Mouse (Mus musculus): Measurements from ENCODE around the gene Mchr1. TPM values are rescaled to one million over a fixed set of nuclear protein-coding genes. Genes with fewer than 3 reads are reported as not detected.

Mchr1 gene
- polyA plus RNA-seq, 1 experiment from 2014 or later: 1.2 TPM

- Histone ChIP-seq H3K4me3 (ENCODE audit: low read length) (no peak overlapping the region), H3K36me3 (ENCODE audit: control insufficient read depth, insufficient read depth, low read length) (no peaks in the 10 kb centered on the region), H3K27ac (ENCODE audit: low read length) (no peak overlapping the region), H3K4me1 (replicated peaks; ENCODE audit: control insufficient read depth, insufficient read depth, low read length) (no peaks in the 10 kb centered on the region), H3K27me3 (ENCODE audit: control insufficient read depth, insufficient read depth, low read depth, low read length) (no peaks in the 10 kb centered on the region), H3K9ac (ENCODE audit: low read length) (no peak overlapping the region), H3K9me3 (ENCODE audit: control insufficient read depth, low read length) (no peaks in the 10 kb centered on the region), H3K4me2 (ENCODE audit: low read depth, low read length) (no peak overlapping the region)
- 38% methylated on average over 11 of the region's 11 CpGs for WGBS
- no peak for ATAC-seq (ENCODE audit: low read depth)
Measured at GRCm38 (mm10) chr15:81277928-81278327, 42.6 kb downstream of the Mchr1 start.

DNA sequence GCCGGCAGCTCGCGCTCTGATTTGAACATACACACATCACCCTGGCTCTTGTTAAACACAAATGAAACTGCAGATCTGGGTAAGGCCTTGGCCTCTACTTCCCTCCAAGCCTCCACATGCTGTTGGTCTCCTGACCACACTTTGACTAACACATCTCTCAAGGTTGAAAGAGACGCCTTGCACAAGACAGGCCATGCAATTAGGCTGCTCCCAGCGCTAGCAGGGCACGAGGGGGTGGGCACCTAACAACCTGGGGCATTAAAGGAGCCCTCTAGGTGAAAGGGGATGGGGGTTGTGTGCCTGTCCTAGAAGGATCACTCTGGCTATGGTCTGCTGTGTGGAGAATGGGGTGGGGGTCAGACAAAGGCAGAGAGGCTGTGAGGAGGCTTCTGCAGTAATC, 43.4 kb downstream of the Mchr1 start:
- no peak overlapping the region for H3K9ac ChIP-seq (ENCODE audit: low read length)
- no peak overlapping the region for H3K4me3 ChIP-seq (ENCODE audit: low read length)
- no peaks in the 10 kb centered on the region for H3K36me3 ChIP-seq (ENCODE audit: control insufficient read depth, insufficient read depth, low read length)
- 84% methylated on average over 6 of the region's 6 CpGs for WGBS
- no peaks in the 10 kb centered on the region for H3K4me1 ChIP-seq (replicated peaks; ENCODE audit: control insufficient read depth, insufficient read depth, low read length)
- H3K27me3 ChIP-seq (ENCODE audit: control insufficient read depth, insufficient read depth, low read depth, low read length): no peaks in the 10 kb centered on the region
- no peak overlapping the region for H3K4me2 ChIP-seq (ENCODE audit: low read depth, low read length)
- no peak for ATAC-seq (ENCODE audit: low read depth)
- no peak overlapping the region for H3K27ac ChIP-seq (ENCODE audit: low read length)
- no peaks in the 10 kb centered on the region for H3K9me3 ChIP-seq (ENCODE audit: control insufficient read depth, low read length)

- ATAC-seq (ENCODE audit: low read depth): no peak
- H3K36me3 ChIP-seq (ENCODE audit: control insufficient read depth, insufficient read depth, low read length): no peaks in the 10 kb centered on the region
- H3K4me3 ChIP-seq (ENCODE audit: low read length): no peak overlapping the region
- H3K4me2 ChIP-seq (ENCODE audit: low read depth, low read length): no peak overlapping the region
- no peaks in the 10 kb centered on the region for H3K27me3 ChIP-seq (ENCODE audit: control insufficient read depth, insufficient read depth, low read depth, low read length)
- H3K4me1 ChIP-seq (replicated peaks; ENCODE audit: control insufficient read depth, insufficient read depth, low read length): no peaks in the 10 kb centered on the region
- no peak overlapping the region for H3K27ac ChIP-seq (ENCODE audit: low read length)
- no peaks in the 10 kb centered on the region for H3K9me3 ChIP-seq (ENCODE audit: control insufficient read depth, low read length)
- WGBS: 67% methylated on average over 9 of the region's 9 CpGs
- no peak overlapping the region for H3K9ac ChIP-seq (ENCODE audit: low read length)
Measured at GRCm38 (mm10) chr15:81284121-81284734, 48.9 kb downstream of the Mchr1 start.

Other genes starting within 250 kb of the Mchr1 start
- 24.9 and 25.3 TPM in 2 replicates for gene Mrtfa, start 44.7 kb upstream of the Mchr1 start, polyA plus RNA-seq (2015; fragmentation: Nextera tagmentation; extraction: Ambion mirVana)
- gene Slc25a17, start 125.3 kb downstream of the Mchr1 start, polyA plus RNA-seq (2015; fragmentation: Nextera tagmentation; extraction: Ambion mirVana): 111 and 118 TPM in 2 replicates
- gene St13, start 164.6 kb downstream of the Mchr1 start, polyA plus RNA-seq (2015; fragmentation: Nextera tagmentation; extraction: Ambion mirVana): 144 and 154 TPM in 2 replicates
- gene Xpnpep3, start 164.6 kb downstream of the Mchr1 start, polyA plus RNA-seq (2015; fragmentation: Nextera tagmentation; extraction: Ambion mirVana): 11.8 TPM in 2 replicates
- 1.9 and 2.1 TPM in 2 replicates for gene Dnajb7, start 172.8 kb downstream of the Mchr1 start, polyA plus RNA-seq (2015; fragmentation: Nextera tagmentation; extraction: Ambion mirVana)
- 466 and 468 TPM in 2 replicates for gene Rbx1, start 230.8 kb downstream of the Mchr1 start, polyA plus RNA-seq (2015; fragmentation: Nextera tagmentation; extraction: Ambion mirVana)